18 mouse cellular contexts compared by ENCODE assay signal in genomic region chr4:120232541-120232940, GRCm38 (mm10). TPM values are rescaled to one million over a fixed set of nuclear protein-coding genes. Genes with fewer than 3 reads are reported as not detected.
"Had no signal": no experiment of that assay in that cellular context is flagged by ENCODE, and none has a peak within 500 bp of the region (broad histone marks: within the 10 kb centered on the region; RNA-seq: fewer than 3 reads in every experiment).

No protein-coding gene starts in this region.

- H3K4me2 ChIP-seq: limb, embryonic 13.5 days; liver, embryonic 12.5 days; liver, embryonic 15.5 days; lung, embryonic 15.5 days had no signal

- H3K4me1 ChIP-seq: liver, embryonic 12.5 days; liver, embryonic 15.5 days; lung, embryonic 15.5 days; megakaryocyte, embryonic 14.5 days had no signal

- H3K9ac ChIP-seq: limb, embryonic 13.5 days; liver, embryonic 12.5 days; liver, embryonic 15.5 days; lung, embryonic 15.5 days had no signal

- H3K4me3 ChIP-seq: limb, embryonic 10.5 days; limb, embryonic 13.5 days; liver, embryonic 12.5 days; liver, embryonic 15.5 days; lung, embryonic 15.5 days; megakaryocyte, embryonic 14.5 days; midbrain, embryonic 10.5 days had no signal

- H3K9me3 ChIP-seq: limb, embryonic 10.5 days; limb, embryonic 13.5 days; liver, embryonic 12.5 days; liver, embryonic 15.5 days; lung, embryonic 15.5 days; midbrain, embryonic 10.5 days had no signal

- ATAC-seq: liver, embryonic 12.5 days had no signal

- DNase-seq: kidney, adult 8-10 months; liver; lung, adult 18-20 months; lung, postnatal 10 days; lung, postnatal 36 days; midbrain, embryonic 14.5 days; thymus, adult 2 months; thymus, postnatal 14 days; thymus, postnatal 4 days had no signal

- H3K36me3 ChIP-seq: limb, embryonic 10.5 days; limb, embryonic 13.5 days; liver, embryonic 12.5 days; liver, embryonic 15.5 days; lung, embryonic 15.5 days; midbrain, embryonic 10.5 days had no signal

- H3K27me3 ChIP-seq: liver, embryonic 12.5 days had no signal

- H3K27ac ChIP-seq: kidney, postnatal 0 days; limb, embryonic 10.5 days; limb, embryonic 13.5 days; liver, embryonic 12.5 days; liver, embryonic 15.5 days; lung, embryonic 15.5 days; midbrain, embryonic 10.5 days; stomach, postnatal 0 days had no signal

RNA-seq across cellular contexts. Expression of gene Foxo6, which starts 54.6 kb away (rescaled TPM):
- polyA plus RNA-seq: limb, embryonic 10.5 days; liver, embryonic 12.5 days; liver, embryonic 15.5 days had no signal
